Mouse (Mus musculus) heart, embryonic 15.5 days (tissue): ENCODE data around the gene Fv1. TPM values are rescaled to one million over a fixed set of nuclear protein-coding genes. Genes with fewer than 3 reads are reported as not detected.

Experiments used
- ATAC-seq: fragments of 200-750 bp; cut with Nextera tagmentation; replicated peaks from 2 replicates; pipeline ENCODE4 v1.8.0; 2017; ENCODE audit warnings: low read depth, moderate TSS enrichment; ENCODE audit not compliant: insufficient number of reproducible peaks, insufficient read depth, low FRiP score
- H3K27ac ChIP-seq: fragments of 300-500 bp; sonication (generic); 2 replicates; pipeline ENCODE4 v1.5.1; 2015; ENCODE audit warnings: mild to moderate bottlenecking, inconsistent platforms
- H3K27me3 ChIP-seq: fragments of 300-500 bp; sonication (generic); 2 replicates; pipeline ENCODE4 v1.6.1; 2015; ENCODE audit warnings: inconsistent platforms
- H3K36me3 ChIP-seq: fragments of 300-500 bp; sonication (generic); 2 replicates; pipeline ENCODE4 v1.6.1; 2015; ENCODE audit warnings: mild to moderate bottlenecking, inconsistent platforms
- H3K4me1 ChIP-seq: fragments of 300-500 bp; sonication (generic); replicated peaks from 2 replicates; pipeline ENCODE4 v1.6.1; 2015; ENCODE audit warnings: inconsistent platforms
- H3K4me2 ChIP-seq: fragments of 300-500 bp; sonication (generic); 2 replicates; pipeline ENCODE4 v1.6.1; 2015; ENCODE audit warnings: inconsistent platforms, mild to moderate bottlenecking, moderate library complexity
- H3K4me3 ChIP-seq: fragments of 300-500 bp; sonication (generic); 2 replicates; pipeline ENCODE4 v1.5.1; 2015; ENCODE audit warnings: mild to moderate bottlenecking, inconsistent platforms
- H3K9ac ChIP-seq: fragments of 300-500 bp; sonication (generic); 2 replicates; pipeline ENCODE4 v1.6.1; 2015; ENCODE audit warnings: mild to moderate bottlenecking, inconsistent platforms
- H3K9me3 ChIP-seq: fragments of 300-500 bp; sonication (generic); replicated peaks from 2 replicates; pipeline ENCODE4 v1.6.1; 2016; ENCODE audit warnings: inconsistent platforms
- WGBS: fragments of 180-500 bp; shearing (Covaris S2); methylation state at CpG from one replicate; pipeline ENCODE4 v1.1.7; 2015; ENCODE audit warnings: mixed read lengths; 5-methylcytosine and 5-hydroxymethylcytosine counted together
- polyA plus RNA-seq: library from polyadenylated mRNA; unstranded; fragments of >200 nt; fragmentation: Nextera tagmentation; extraction: Ambion mirVana; gene quantifications from 2 replicates; pipeline ENCODE4 v1.2.1, GENCODE M21; 2015

Fv1 gene
- polyA plus RNA-seq, 1 experiment from 2014 or later = 10.2 TPM

- WGBS = 0% methylated on average over 8 of the region's 8 CpGs
- H3K9me3 ChIP-seq = no peaks in the 10 kb centered on the region
- H3K4me2 ChIP-seq = peak overlapping the region; percentile 63
- peak overlapping the region; percentile 92 for H3K27ac ChIP-seq
- peak; percentile 19; the same call in 1 of the 2 replicates for ATAC-seq
- peaks cover 19% of the 10 kb centered on the region; the same call in 1 of the 2 replicates for H3K36me3 ChIP-seq
- peaks cover 37% of the 10 kb centered on the region for H3K4me1 ChIP-seq
- H3K4me3 ChIP-seq = peak overlapping the region; percentile 92
- H3K27me3 ChIP-seq = no peaks in the 10 kb centered on the region
- H3K9ac ChIP-seq = peak overlapping the region; percentile 49; the same call in 1 of the 2 replicates
These were observed 36.4 kb downstream of the Fv1 start for GRCm38 (mm10) chr4:147905090-147905659.

GRCm38 (mm10) chr4:147906230-147906629, 37.5 kb downstream of the Fv1 start:
- no peak overlapping the region for H3K4me2 ChIP-seq
- no peak overlapping the region for H3K9ac ChIP-seq
- no peaks in the 10 kb centered on the region for H3K27me3 ChIP-seq
- H3K4me1 ChIP-seq = peaks cover 26% of the 10 kb centered on the region
- H3K36me3 ChIP-seq = peaks cover 23% of the 10 kb centered on the region; the same call in 1 of the 2 replicates
- no peak for ATAC-seq
- WGBS = 72% methylated on average over 5 of the region's 5 CpGs
- no peak overlapping the region for H3K4me3 ChIP-seq
- no peak overlapping the region for H3K27ac ChIP-seq
- H3K9me3 ChIP-seq = no peaks in the 10 kb centered on the region

- Histone ChIP-seq H3K9ac (no peak overlapping the region), H3K4me1 (peaks cover 4% of the 10 kb centered on the region), H3K27ac (no peak overlapping the region), H3K9me3 (no peaks in the 10 kb centered on the region), H3K27me3 (no peaks in the 10 kb centered on the region), H3K36me3 (peaks cover 20% of the 10 kb centered on the region; the same call in 1 of the 2 replicates), H3K4me3 (no peak overlapping the region), H3K4me2 (no peak overlapping the region)
- ATAC-seq = no peak
- WGBS = 83% methylated on average over 5 of the region's 5 CpGs
These were observed 40.7 kb downstream of the Fv1 start for GRCm38 (mm10) chr4:147909486-147909885.

GRCm38 (mm10) chr4:147918459-147919121, 49.8 kb downstream of the Fv1 start:
- no peaks in the 10 kb centered on the region for H3K27me3 ChIP-seq
- no peaks in the 10 kb centered on the region for H3K4me1 ChIP-seq
- no peak overlapping the region for H3K4me3 ChIP-seq
- H3K27ac ChIP-seq = no peak overlapping the region
- WGBS = 58% methylated on average over 7 of the region's 7 CpGs
- H3K36me3 ChIP-seq = peaks cover 67% of the 10 kb centered on the region
- H3K9me3 ChIP-seq = no peaks in the 10 kb centered on the region
- no peak overlapping the region for H3K4me2 ChIP-seq
- peak; percentile 30; the same call in 1 of the 2 replicates for ATAC-seq
- no peak overlapping the region for H3K9ac ChIP-seq

Other genes with a start within 250 kb of the Fv1 start
- gene Zfp979, start 226.5 kb upstream of the Fv1 start, polyA plus RNA-seq = 2.6 and 3.6 TPM in 2 replicates
- gene Zfp534, start 166.4 kb upstream of the Fv1 start, polyA plus RNA-seq = not detected in 2 replicates
- 8.4 and 9.0 TPM in 2 replicates for gene Zfp984, start 59.2 kb upstream of the Fv1 start, polyA plus RNA-seq
- 3.4 and 4.0 TPM in 2 replicates for gene Zfp933, start 20.6 kb upstream of the Fv1 start, polyA plus RNA-seq
- 24.1 and 33.0 TPM in 2 replicates for gene Miip, start 163 bp upstream of the Fv1 start, polyA plus RNA-seq
- gene Mfn2, start 35.7 kb downstream of the Fv1 start, polyA plus RNA-seq = 141 and 144 TPM in 2 replicates
- gene Plod1, start 67.8 kb downstream of the Fv1 start, polyA plus RNA-seq = 52.1 and 60.0 TPM in 2 replicates
- gene 2510039O18Rik, start 71.9 kb downstream of the Fv1 start, polyA plus RNA-seq = 12.1 and 17.6 TPM in 2 replicates
- gene Nppb, start 116.8 kb downstream of the Fv1 start, polyA plus RNA-seq = 130 and 171 TPM in 2 replicates
- gene Nppa, start 131.7 kb downstream of the Fv1 start, polyA plus RNA-seq = 3,881 and 5,336 TPM in 2 replicates
- 6.6 and 7.7 TPM in 2 replicates for gene Clcn6, start 169.8 kb downstream of the Fv1 start, polyA plus RNA-seq
- gene Mthfr, start 170.1 kb downstream of the Fv1 start, polyA plus RNA-seq = 11.2 and 16.1 TPM in 2 replicates
- 15.8 and 18.7 TPM in 2 replicates for gene Agtrap, start 219.1 kb downstream of the Fv1 start, polyA plus RNA-seq